In genomic region chr3:154961284-154961683, GRCm38 (mm10) we compare ENCODE assay signal across 16 mouse cellular contexts.
A peak's percentile ranks its signal among the peaks of the same experiment; 100 is the strongest.
DNase-seq lines count a peak whose midpoint lies in the region; ATAC-seq and TF ChIP-seq lines count a peak whose summit lies in the region.
"Had no signal": no experiment of that assay in that cellular context is flagged by ENCODE, and none has a peak within 500 bp of the region (broad histone marks: within the 10 kb centered on the region; RNA-seq: fewer than 3 reads in every experiment).

No protein-coding gene starts in this region.

- H3K9me3 ChIP-seq in forebrain, postnatal 0 days (ENCODE audit: low read length), result no peaks in the 10 kb centered on the region
- no peaks in the 10 kb centered on the region for H3K9me3 ChIP-seq in midbrain, postnatal 0 days (ENCODE audit: low read length)
- H3K9me3 ChIP-seq: embryonic facial prominence, embryonic 15.5 days; limb, embryonic 13.5 days had no signal

- no peak overlapping the region for H3K4me2 ChIP-seq in forebrain, postnatal 0 days (ENCODE audit: low read depth)
- no peak overlapping the region for H3K4me2 ChIP-seq in midbrain, postnatal 0 days (ENCODE audit: low read depth, low read length, poor library complexity, severe bottlenecking)
- H3K4me2 ChIP-seq: embryonic facial prominence, embryonic 15.5 days; heart, embryonic 13.5 days; limb, embryonic 13.5 days had no signal

- H3K9ac ChIP-seq in forebrain, postnatal 0 days, result no peak overlapping the region
- H3K9ac ChIP-seq in midbrain, postnatal 0 days (replicated peaks; ENCODE audit: low read length, poor library complexity, severe bottlenecking), result no peak overlapping the region
- H3K9ac ChIP-seq: embryonic facial prominence, embryonic 15.5 days; heart, embryonic 13.5 days; limb, embryonic 13.5 days had no signal

- H3K4me3 ChIP-seq in forebrain, postnatal 0 days (ENCODE audit: low read depth, low read length), result no peak overlapping the region
- H3K4me3 ChIP-seq in midbrain, postnatal 0 days (ENCODE audit: low read depth, low read length), result no peak overlapping the region
- H3K4me3 ChIP-seq: embryonic facial prominence, embryonic 15.5 days; heart, embryonic 13.5 days; limb, embryonic 13.5 days had no signal

- intact Hi-C loops in left cerebral cortex, postnatal 14 days (cut with DNase I), result no loop called here
- intact Hi-C loops in heart, postnatal 25 days (cut with DNase I), result no loop called here

- no peak for TF ChIP-seq CTCF in forebrain, postnatal 0 days (IDR thresholded peaks at IDR 0.05; ENCODE audit: low read depth)
- TF ChIP-seq CTCF in midbrain, postnatal 0 days (IDR thresholded peaks at IDR 0.05), result no peak

- H3K27me3 ChIP-seq in forebrain, postnatal 0 days (ENCODE audit: insufficient read depth, low read length), result no peaks in the 10 kb centered on the region
- no peaks in the 10 kb centered on the region for H3K27me3 ChIP-seq in midbrain, postnatal 0 days (ENCODE audit: insufficient read depth, low read length)
- H3K27me3 ChIP-seq: embryonic facial prominence, embryonic 15.5 days; heart, embryonic 13.5 days; limb, embryonic 13.5 days had no signal

- 44% methylated on average over 3 of the region's 3 CpGs for WGBS in forebrain, postnatal 0 days
- WGBS in midbrain, postnatal 0 days, result 33% methylated on average over 3 of the region's 3 CpGs

- no peaks in the 10 kb centered on the region for H3K36me3 ChIP-seq in forebrain, postnatal 0 days (ENCODE audit: insufficient read depth)
- H3K36me3 ChIP-seq in midbrain, postnatal 0 days (ENCODE audit: insufficient read depth, low read length), result no peaks in the 10 kb centered on the region
- H3K36me3 ChIP-seq: embryonic facial prominence, embryonic 15.5 days; G1E; limb, embryonic 13.5 days had no signal

- peak; percentile 6 to 51 for DNase-seq in left cerebral cortex, postnatal 14 days (ENCODE audit: low spot score in 2 of 2)
- no peak for DNase-seq in left cerebral cortex, adult 9 months (ENCODE audit: low spot score in 2 of 2)
- DNase-seq in brain, embryonic 18.5 days (ENCODE audit: low read depth, low spot score), result peak; percentile 43
- DNase-seq in forebrain, postnatal 0 days, result peak; percentile 68
- peak; percentile 74 for DNase-seq in midbrain, postnatal 0 days (ENCODE audit: low spot score)
- DNase-seq in cerebellum, postnatal 4 days (ENCODE audit: low spot score in 2 of 2), result no peak
- DNase-seq in heart, postnatal 25 days (ENCODE audit: low spot score), result no peak
- DNase-seq: cerebellum, adult 18-20 months; kidney, adult 2 months; kidney, postnatal 36 days; lung, postnatal 14 days; right cerebral cortex, postnatal 14 days had no signal

- peak; percentile 93 for ATAC-seq in forebrain, postnatal 0 days
- peak; percentile 82 for ATAC-seq in midbrain, postnatal 0 days (ENCODE audit: low FRiP score)

- 0 out of 2 replicates have a peak overlapping the region, but pooled peaks have one; percentile 16 for H3K27ac ChIP-seq in forebrain, postnatal 0 days (ENCODE audit: low read depth, low read length)
- H3K27ac ChIP-seq in midbrain, postnatal 0 days (ENCODE audit: low read depth, low read length), result peak overlapping the region; percentile 65
- H3K27ac ChIP-seq: embryonic facial prominence, embryonic 15.5 days; heart, embryonic 13.5 days; limb, embryonic 13.5 days had no signal

- H3K4me1 ChIP-seq in forebrain, postnatal 0 days (ENCODE audit: insufficient read depth), result no peaks in the 10 kb centered on the region
- H3K4me1 ChIP-seq in midbrain, postnatal 0 days (ENCODE audit: insufficient read depth, low read length), result peaks cover 6% of the 10 kb centered on the region; the same call in 1 of the 2 replicates
- H3K4me1 ChIP-seq: embryonic facial prominence, embryonic 15.5 days; heart, embryonic 13.5 days; limb, embryonic 13.5 days had no signal

Comparison
In these comparisons a context has a peak if more than half of its experiments do, and no peak if none do; other contexts are left out.
1. DNase-seq: peak in left cerebral cortex, postnatal 14 days (2 of 2), brain, embryonic 18.5 days (single experiment), forebrain, postnatal 0 days (single experiment) and midbrain, postnatal 0 days (single experiment); none in left cerebral cortex, adult 9 months (0 of 2), cerebellum, postnatal 4 days (0 of 2) and heart, postnatal 25 days (single experiment).